Mouse (Mus musculus): ENCODE measurements at regions not wholly inside any gene's neighbourhood (a gene's known extent, or its start where the extent isn't known, plus 50 kb on each side); places are given as distances from the start of the nearest gene placed in this dataset.

DNA sequence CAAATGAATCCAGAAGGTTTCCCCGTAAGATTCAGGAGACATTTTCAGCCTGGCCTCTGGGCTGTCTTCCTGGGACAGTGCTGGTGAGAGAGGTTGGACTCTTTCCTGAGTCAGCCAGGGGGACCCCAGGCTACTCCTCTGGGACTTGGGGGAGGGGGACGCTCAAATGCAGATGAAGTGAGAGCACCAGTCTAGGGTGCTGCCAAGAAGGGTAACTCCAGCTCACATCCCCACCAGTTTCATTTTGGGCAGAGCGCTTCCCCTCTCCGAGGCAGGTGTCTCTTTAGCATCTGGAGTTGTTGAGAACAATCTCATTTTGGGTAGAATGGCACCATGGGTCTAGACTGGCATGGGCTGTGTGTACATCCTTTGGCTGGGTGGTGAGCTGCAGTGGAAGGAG lies 75.5 kb upstream of the Id2 start:
- no peak for ATAC-seq (replicated peaks; ENCODE audit: poor library complexity)

DNA sequence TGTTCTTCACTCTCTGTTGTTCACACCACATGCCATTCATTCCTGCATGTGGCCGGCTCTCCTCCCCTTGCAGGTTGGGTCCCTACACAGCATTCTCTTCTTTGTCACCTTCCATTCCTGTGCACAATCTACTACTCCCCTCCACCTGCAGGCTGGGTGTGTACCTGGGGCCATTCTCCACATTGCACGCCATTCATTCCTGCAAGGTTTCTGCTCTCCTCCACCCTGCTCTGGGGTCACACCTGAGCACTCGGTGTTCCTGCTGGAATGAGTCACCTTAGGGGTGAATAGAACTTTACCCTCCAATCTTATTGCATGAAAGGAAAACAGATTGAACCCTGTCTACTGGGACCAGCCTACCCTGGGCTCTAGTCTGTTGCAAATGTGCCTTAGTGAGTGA lies 72.7 kb upstream of the Id2 start:
- no peak for ATAC-seq (replicated peaks; ENCODE audit: poor library complexity)

DNA sequence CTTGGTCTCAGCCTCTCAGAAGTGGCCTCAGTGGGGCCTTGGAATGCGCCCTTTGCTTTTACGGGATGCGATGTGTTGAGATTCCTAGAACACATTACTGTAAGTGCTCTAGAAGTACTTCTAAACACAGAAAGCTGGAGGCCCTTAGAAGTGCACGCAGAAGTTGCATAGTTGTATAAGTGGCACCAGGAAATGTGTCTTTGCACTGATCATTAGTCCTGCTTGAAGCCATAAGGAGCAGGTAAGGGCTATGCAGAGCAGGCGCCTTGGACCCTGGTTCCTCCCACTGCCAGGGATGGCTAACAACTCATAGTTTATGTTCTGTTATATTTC lies 71.2 kb upstream of the Id2 start:
- no peak for ATAC-seq (replicated peaks; ENCODE audit: poor library complexity)

DNA sequence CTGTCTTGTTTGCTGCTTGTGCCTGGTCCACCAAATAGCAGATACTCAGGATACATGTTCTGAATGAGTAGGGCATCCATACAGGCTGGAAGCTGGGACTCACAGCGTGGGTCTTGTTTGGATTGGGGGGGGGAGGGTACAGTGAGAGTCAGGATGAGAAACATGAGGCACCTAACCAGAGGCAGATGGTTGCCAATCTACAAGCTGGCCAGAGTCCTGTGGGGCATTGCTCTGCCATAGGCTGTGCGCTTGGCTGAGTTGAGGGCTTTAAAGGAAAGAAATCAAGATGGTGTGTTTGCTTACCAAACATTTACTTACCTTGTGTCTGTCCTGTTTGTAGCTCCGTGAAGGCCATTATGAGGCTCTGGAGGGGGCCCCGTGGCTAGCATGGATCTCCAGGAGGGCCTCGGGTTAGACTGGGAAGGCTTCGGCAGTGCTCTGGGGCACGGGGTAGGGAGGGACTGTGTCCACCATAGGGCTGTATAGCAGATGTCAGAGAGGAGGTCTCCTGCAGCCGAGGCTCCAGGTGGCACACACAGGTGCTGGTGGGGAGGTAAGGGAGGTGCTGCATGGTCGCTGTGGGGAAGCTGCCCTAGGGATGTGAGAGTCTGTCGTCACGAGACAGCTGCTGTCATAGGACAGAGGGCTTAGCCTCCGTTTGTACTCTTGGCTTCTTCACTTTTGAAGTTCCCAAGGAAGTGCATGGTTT lies 70.7 kb upstream of the Id2 start:
- ATAC-seq (replicated peaks; ENCODE audit: poor library complexity): no peak

DNA sequence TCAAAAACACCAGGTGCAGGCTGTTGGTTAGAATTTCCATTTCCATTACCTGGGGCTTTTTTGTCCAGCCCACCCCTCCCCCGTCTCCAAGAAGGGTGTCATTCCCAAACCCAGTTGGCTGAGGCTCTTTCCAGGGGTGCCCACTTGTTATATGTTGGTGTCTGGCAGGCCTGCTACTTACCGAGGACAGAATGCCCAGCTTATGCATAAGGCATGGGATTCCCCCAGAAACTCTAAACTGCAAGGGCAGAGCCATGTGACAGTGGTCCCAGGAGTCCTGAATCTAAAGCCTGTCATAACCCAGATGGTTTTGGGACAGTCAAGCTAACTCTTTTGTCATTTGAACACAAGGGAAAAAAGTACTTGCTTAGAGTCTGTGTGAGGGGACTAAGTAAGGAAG lies 69.6 kb upstream of the Id2 start:
- ATAC-seq (replicated peaks; ENCODE audit: poor library complexity): no peak

DNA sequence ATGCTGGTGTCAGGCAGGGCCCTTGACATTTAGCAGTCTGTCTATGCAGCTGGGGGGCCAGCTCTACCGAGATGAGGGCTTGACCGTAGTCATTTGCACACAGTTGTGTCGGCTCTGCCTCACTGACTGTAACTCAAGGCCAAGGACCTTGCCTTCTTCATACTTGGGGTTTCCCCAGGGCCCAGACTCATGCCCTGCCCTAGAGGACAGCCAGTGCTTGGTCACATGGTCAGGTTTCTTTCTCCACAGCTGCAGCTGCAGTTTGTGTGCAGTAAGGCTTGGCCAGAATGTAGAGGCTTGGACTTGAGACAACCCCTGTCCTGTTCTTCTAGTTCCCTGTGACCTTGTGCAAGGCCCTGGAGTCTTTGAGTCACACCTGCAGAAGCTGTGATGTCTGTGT lies 68.7 kb upstream of the Id2 start:
- peak; percentile 57 for ATAC-seq (replicated peaks; ENCODE audit: poor library complexity)

DNA sequence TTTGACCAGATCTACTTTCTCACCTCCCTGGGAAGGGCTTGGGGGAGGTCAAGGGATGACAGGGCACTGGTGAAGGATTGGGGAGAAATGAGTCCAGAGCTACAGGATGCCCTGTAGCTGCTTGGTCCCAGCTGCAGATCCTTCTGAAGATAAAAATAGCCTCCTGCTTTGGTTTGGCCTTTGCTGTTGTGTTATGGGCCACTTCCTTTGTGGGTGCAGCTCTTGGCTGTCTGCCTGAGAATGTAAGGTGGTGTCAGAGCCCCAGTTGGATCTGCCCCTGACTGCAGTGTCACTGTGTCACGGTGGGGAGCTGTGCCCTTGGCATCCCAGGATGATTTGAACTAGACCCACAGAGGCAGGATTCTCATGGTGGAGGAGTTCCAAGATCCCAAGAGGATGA lies 67.8 kb upstream of the Id2 start:
- ATAC-seq (replicated peaks; ENCODE audit: poor library complexity): peak; percentile 86

DNA sequence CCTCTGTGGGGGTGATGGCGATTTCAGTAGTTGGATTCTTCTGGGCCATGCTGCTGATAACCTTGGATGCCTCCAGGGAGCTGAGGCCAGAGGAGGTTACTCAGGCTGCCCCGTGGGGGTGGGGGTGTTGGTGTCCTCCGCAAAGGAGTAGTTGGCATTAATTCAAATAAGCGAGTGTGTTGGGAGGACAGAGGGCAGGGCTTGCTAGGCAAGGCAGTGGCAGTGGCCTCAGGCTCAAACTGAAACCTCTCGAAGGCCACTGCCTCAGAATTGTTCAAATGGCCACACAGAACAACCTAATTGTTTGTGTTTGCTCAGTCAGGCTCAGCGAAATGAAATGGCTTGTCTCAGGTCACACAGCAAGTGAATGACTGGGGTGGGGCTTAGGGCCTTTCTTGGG lies 66.6 kb upstream of the Id2 start:
- ATAC-seq (replicated peaks; ENCODE audit: poor library complexity): no peak

DNA sequence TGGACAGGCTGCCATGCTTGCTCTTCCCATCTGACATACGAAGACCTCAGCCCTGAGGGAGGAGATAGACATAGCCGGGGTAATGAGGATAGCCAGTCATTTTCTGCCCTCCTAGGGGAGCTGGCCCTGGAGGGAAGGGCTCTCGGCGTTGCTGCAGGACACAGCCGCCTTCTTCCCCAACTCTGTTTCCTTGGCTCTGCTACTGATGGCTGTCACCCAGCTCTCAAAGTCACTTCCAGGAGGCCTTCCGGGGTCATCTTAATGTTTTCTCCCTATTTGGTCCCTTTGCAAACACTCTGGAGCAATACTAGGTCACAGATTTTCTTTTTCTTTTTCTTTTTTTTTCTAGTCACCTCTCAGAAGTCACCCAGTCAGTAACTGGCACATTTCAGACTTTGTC lies 65.9 kb upstream of the Id2 start:
- no peak for ATAC-seq (replicated peaks; ENCODE audit: poor library complexity)

DNA sequence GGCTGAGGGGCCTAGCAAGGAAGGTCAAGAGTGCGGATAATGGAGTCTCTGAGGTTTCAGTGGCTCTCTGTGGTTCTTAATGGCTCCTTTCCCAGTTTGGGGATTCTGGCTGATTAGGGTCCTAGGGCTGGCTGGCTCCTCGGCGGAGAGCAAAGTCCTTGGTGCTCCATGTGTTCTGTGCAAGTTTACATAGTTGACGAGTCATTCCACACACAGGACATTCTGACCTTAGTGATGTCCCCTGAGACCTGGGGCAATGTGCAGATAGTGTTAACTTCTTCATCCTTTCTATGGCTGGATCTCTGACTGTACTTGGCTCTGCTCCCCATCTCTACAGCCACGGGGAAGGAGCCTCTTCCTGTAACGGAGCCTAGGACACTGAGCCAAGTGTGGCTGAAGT lies 65.0 kb upstream of the Id2 start:
- ATAC-seq (replicated peaks; ENCODE audit: poor library complexity): no peak

DNA sequence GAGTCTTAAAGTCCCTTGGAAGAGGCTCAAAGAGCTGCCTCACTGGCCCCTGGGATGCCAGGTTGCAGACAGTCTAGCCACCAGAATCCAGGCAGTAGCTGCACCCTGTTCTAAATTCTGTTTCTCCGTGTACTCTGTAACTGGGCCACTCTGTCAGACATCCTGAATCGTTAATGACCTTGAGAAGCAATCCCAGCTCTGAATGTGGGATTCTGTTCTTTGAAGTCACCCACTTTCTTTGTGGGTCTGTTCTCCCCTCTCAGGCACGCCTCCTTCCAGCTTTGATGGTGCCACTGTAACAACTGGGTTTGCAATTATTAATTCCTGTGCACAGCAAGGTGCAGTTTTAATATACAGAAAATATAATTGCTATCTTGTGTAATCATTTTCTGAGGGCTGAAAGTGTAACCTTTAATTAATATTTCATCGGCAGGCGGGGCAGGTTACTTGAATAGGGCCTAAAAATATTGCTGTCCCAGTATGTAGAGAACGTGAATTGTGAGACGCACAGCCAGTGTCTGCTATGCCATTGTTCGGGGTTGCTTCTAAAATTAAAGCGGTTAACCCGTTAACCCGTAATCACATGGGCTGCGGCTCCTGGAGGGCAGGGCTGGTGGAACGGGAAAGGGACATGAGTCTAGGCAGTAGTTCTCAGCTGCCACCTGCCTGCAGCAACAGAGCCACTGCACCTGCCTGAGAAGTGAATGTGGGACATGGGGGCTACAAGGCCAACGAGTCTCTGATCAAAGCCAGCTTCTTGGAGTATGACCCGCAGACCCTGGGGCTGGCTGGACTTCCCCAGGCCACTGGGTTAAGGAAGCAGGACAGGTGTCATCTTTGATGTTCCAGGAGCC lies 64.3 kb upstream of the Id2 start:
- ATAC-seq (replicated peaks; ENCODE audit: poor library complexity): no peak

DNA sequence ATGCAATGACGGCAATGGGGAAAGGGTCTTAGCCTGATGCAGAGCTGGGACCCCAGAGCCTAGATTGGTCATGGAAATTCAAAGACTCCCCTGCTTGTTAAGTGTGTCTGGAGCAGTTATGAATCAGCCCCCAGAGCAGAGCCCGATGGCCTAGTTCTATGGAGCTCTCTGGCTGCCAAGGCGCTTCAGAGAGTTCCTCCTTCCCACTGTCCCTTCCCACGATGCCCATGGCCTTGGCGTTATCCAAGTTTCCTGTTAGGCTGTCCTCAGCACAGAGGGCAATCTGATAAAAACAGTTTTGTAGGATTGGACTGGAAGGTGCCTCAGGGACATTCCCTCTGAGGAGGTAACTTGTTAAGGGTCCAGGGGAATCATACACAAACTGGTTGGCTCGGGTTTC lies 62.2 kb upstream of the Id2 start:
- no peak for ATAC-seq (replicated peaks; ENCODE audit: poor library complexity)

DNA sequence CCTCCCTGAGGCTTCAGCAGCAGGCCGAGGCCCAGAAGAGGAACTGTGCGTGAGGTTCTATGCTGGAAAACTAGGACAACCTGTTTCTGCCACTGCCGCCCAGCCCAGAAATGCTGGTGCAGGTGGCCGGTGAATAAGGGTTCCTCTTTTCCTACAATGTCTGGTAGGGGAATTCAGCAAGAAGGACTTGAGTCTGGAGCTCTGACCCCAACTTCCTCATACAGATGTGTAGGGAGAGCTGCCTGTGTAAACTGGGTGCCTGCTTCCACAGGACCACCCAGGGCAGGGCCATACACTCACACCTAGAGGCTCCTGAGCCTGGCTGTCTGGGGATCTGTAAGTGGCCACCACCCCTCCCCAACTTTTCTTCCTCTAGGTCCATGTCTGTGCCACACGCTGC lies 60.3 kb upstream of the Id2 start:
- ATAC-seq (replicated peaks; ENCODE audit: poor library complexity): peak; percentile 90

DNA sequence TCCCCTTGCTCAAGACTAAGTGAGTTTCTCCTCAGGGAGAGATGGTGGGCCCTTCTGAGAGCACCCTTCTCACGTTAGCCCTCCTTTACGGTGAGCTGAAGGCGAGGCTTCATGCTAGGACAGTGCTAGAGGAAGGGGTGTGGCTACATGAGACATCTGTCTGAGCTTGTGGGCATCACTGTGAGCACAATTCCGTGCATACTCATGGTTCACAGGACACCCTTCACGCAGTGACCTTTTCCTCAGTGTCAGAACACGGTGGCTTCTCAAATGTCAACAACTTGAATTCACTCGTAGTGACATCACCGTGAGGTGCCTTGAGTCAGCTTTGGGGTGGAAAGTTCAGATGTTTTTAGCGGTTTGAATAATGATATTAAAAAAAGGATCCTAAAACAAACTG lies 58.5 kb upstream of the Id2 start:
- ATAC-seq (replicated peaks; ENCODE audit: poor library complexity): no peak

DNA sequence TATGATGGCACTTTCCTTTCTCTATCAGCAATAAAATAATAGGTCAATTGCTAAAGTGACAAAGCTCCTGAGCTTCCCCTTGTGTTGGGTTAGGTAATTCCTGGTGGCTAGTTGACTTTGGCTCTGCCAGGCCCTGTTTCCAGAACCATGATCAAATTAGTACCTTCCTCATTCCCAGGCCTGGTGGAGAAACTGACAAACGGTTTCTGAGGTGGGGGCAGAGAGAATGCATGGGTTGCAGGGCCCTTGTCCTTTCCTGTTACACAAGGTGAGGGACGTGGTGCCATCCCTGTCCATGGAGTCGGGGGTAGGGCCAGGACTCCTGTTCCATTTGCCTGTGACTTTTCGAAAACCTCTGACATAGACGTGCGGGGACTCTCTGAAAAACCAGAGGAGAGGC lies 51.2 kb upstream of the Id2 start:
- peak; percentile 53 for ATAC-seq (replicated peaks; ENCODE audit: poor library complexity)
